Mouse (Mus musculus) stomach, postnatal 0 days (tissue): ENCODE data around the gene Psapl1.

ENCODE experiments used
- CTCF ChIP-seq: IDR thresholded peaks from 2 replicates; pipeline ENCODE4 v1.5.1; 2016; ENCODE audit warnings: antibody characterized with exemption, low read depth, mild to moderate bottlenecking, moderate library complexity
- EP300 ChIP-seq: optimal IDR thresholded peaks from 2 replicates; pipeline ENCODE3; 2016; ENCODE audit warnings: antibody characterized with exemption

DNA sequence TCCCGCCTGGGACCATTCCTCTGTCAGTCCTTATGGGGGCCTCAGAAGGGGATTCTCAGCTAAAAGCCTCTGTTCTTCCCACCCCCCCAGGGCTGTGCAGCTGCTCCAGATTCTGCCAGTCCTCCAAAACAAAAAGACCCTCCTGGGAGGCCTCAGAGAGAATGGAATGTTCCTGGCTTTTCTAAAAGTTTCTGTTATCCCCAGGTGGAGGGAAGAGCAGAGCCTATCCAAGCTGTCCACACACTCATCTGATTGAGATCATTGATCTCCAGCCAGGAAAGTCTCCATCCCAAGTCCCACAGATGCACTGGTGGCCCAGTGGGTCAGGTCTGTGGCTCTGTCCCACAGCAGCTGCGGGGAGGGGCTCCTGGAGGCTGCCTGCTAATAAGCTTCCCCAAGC, 11.1 kb upstream of the Psapl1 start:
- TF ChIP-seq EP300 (no peak), CTCF (no peak)
